Mouse (Mus musculus) liver, embryonic 14.5 days (tissue): ENCODE results near the gene Scamp4. TPM values are rescaled to one million over a fixed set of nuclear protein-coding genes. Genes with fewer than 3 reads are reported as not detected.

Experiments used
- ATAC-seq: fragments of 200-750 bp; cut with Nextera tagmentation; 2 replicates; pipeline ENCODE4 v1.8.0; 2017; ENCODE audit warnings: moderate number of reproducible peaks, mild to moderate bottlenecking, moderate library complexity; ENCODE audit not compliant: insufficient read depth
- DNase-seq, 3 experiments: peaks; one replicate each; pipeline ENCODE4 v3.0.0-alpha.2; 2012 to 2013; ENCODE audit warnings: low read depth in 3 of 3, low spot score in 3 of 3
- H3K27ac ChIP-seq: fragments of 300-500 bp; sonication (generic); 2 replicates; pipeline ENCODE4 v1.5.1; 2014; ENCODE audit warnings: moderate library complexity, mild to moderate bottlenecking, control low read depth, inconsistent platforms
- H3K27me3 ChIP-seq: fragments of 300-500 bp; sonication (generic); 2 replicates; pipeline ENCODE4 v1.6.1; 2014; ENCODE audit warnings: mild to moderate bottlenecking, low read length, moderate library complexity; ENCODE audit not compliant: control insufficient read depth, insufficient read depth
- H3K36me3 ChIP-seq: fragments of 300-500 bp; sonication (generic); replicated peaks from 2 replicates; pipeline ENCODE4 v1.6.1; 2014; ENCODE audit warnings: low read depth; ENCODE audit not compliant: control insufficient read depth, insufficient read depth
- H3K4me1 ChIP-seq, 2 experiments: fragments of 200-500 bp in 1 of 2; fragments of 300-500 bp in 1 of 2; sonication (generic) in 1 of 2; replicated peaks; 2 replicates each; pipeline ENCODE4 v1.6.1; 2012 to 2014; ENCODE audit warnings: antibody characterized with exemption in 1 of 2, inconsistent platforms in 1 of 2, low read length in 1 of 2; ENCODE audit not compliant: control insufficient read depth in 2 of 2, insufficient read depth in 2 of 2
- H3K4me2 ChIP-seq: fragments of 300-500 bp; sonication (generic); 2 replicates; pipeline ENCODE4 v1.6.1; 2014; ENCODE audit warnings: low read depth, mild to moderate bottlenecking, control low read depth, moderate library complexity
- H3K4me3 ChIP-seq, 2 experiments: fragments of 200-500 bp in 1 of 2; fragments of 300-500 bp in 1 of 2; sonication (generic) in 1 of 2; 2 replicates each; pipeline ENCODE4 v1.5.1; 2012 to 2014; ENCODE audit warnings: low read depth in 2 of 2, low read length in 2 of 2, mild to moderate bottlenecking in 2 of 2, control low read depth in 1 of 2, inconsistent platforms in 1 of 2, moderate library complexity in 1 of 2; ENCODE audit not compliant: insufficient read depth in 1 of 2
- H3K9ac ChIP-seq: fragments of 300-500 bp; sonication (generic); replicated peaks from 2 replicates; pipeline ENCODE4 v1.6.1; 2014; ENCODE audit warnings: mild to moderate bottlenecking, control low read depth, moderate library complexity
- H3K9me3 ChIP-seq: fragments of 300-500 bp; sonication (generic); 2 replicates; pipeline ENCODE4 v1.6.1; 2016; ENCODE audit warnings: low read length, mixed read lengths; ENCODE audit not compliant: control insufficient read depth
- CTCF ChIP-seq: IDR thresholded peaks from 2 replicates; pipeline ENCODE4 v1.5.1; 2016; ENCODE audit warnings: antibody characterized with exemption, low read depth, control low read depth
- EP300 ChIP-seq: IDR thresholded peaks from 2 replicates; pipeline ENCODE4 v1.6.1; 2016; ENCODE audit warnings: antibody characterized with exemption, low read depth
- WGBS: fragments of 180-500 bp; shearing (Covaris S2); extraction: QIAGEN DNeasy Blood & Tissue Kit; methylation state at CpG from one replicate; pipeline ENCODE4 v1.1.7; 2014; ENCODE audit not compliant: insufficient replicate concordance; 5-methylcytosine and 5-hydroxymethylcytosine counted together
- polyA plus RNA-seq, 2 experiments: library from polyadenylated mRNA; depleted of rRNA in 1 of 2; stranded (reverse) in 1 of 2; unstranded in 1 of 2; fragments of >200 nt; fragmentation: Nextera tagmentation in 1 of 2; extraction: Ambion mirVana in 1 of 2; gene quantifications; 2 replicates each; pipeline versions ENCODE4 v1.2.1 to v1.2.3; 2012 to 2014

Scamp4 gene
- polyA plus RNA-seq, 2 experiments, result 22.0 to 34.6 TPM

- TF ChIP-seq EP300, result no peak
- peak; percentile 96 for TF ChIP-seq CTCF
- peak overlapping the region; percentile 58 to 69 for H3K4me3 ChIP-seq
- whole genome bisulfite sequencing, result under 1% methylated on average over 29 of the region's 29 CpGs
- peak; percentile 56 for ATAC-seq
- no peaks in the 10 kb centered on the region for H3K27me3 ChIP-seq
- peak overlapping the region; percentile 77 for H3K4me2 ChIP-seq
- no peaks in the 10 kb centered on the region for H3K9me3 ChIP-seq
- H3K36me3 ChIP-seq, result peaks cover 4% of the 10 kb centered on the region; the same call in 1 of the 2 replicates
- peaks cover 35 to 44% of the 10 kb centered on the region in 2 experiments for H3K4me1 ChIP-seq
- DNase-seq, result peak; percentile 73 to 77 (median 77)
- H3K9ac ChIP-seq, result peak overlapping the region; percentile 58
- H3K27ac ChIP-seq, result peak overlapping the region; percentile 89
These were observed 24.4 kb upstream of the Scamp4 start for GRCm38 (mm10) chr10:80578131-80578750.

GRCm38 (mm10) chr10:80578911-80579310, 23.8 kb upstream of the Scamp4 start:
- TF ChIP-seq CTCF (peak; percentile 93), EP300 (no peak)
- Histone ChIP-seq H3K9me3 (no peaks in the 10 kb centered on the region), H3K4me1 (peaks cover 28 to 37% of the 10 kb centered on the region in 2 experiments), H3K36me3 (peaks cover 4% of the 10 kb centered on the region; the same call in 1 of the 2 replicates), H3K27me3 (no peaks in the 10 kb centered on the region), H3K27ac (peak overlapping the region; percentile 89), H3K4me2 (peak overlapping the region; percentile 77), H3K9ac (peak overlapping the region; percentile 58), H3K4me3 (peak overlapping the region; percentile 58 to 69)
- 4% methylated on average over 8 of the region's 8 CpGs for WGBS
- DNase-seq (peak; percentile 84 to 90 (median 85)), ATAC-seq (peak; percentile 40)

- WGBS, result 81% methylated on average over 5 of the region's 5 CpGs
- ATAC-seq (no peak), DNase-seq (no peak)
- H3K27ac ChIP-seq, result no peak overlapping the region
- no peak overlapping the region for H3K4me3 ChIP-seq
- no peaks in the 10 kb centered on the region for H3K27me3 ChIP-seq
- TF ChIP-seq CTCF (no peak), EP300 (no peak)
- H3K4me2 ChIP-seq, result no peak overlapping the region
- H3K9ac ChIP-seq, result no peak overlapping the region
- H3K9me3 ChIP-seq, result no peaks in the 10 kb centered on the region
- peaks cover 2% of the 10 kb centered on the region for H3K36me3 ChIP-seq
- peaks cover 8 to 23% of the 10 kb centered on the region in 2 experiments for H3K4me1 ChIP-seq
These were observed 19.6 kb upstream of the Scamp4 start for GRCm38 (mm10) chr10:80583047-80583446.

DNA sequence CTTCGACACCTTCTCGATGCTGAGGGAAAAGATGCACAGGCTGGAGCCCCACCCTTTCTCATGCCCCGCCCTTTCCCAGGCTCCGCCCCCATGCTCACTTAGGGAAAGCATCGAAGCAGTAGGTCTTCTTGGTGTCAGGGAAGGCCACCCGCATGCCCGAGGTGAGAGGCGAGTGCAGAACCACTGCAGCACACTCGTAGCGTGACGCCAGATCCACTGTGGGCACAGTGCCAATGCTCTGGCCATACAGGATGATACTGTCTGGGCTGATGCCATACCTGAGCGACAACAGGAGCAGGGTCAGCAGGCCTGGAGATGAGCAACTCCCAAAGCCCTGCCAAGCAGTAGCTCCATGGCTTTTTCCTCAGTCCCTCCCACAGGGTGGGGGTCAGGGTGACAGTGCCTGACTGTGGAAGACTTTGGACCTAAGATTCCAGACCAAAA, 18.6 kb upstream of the Scamp4 start:
- H3K27me3 ChIP-seq, result no peaks in the 10 kb centered on the region
- peaks cover 2% of the 10 kb centered on the region for H3K36me3 ChIP-seq
- TF ChIP-seq EP300, result no peak
- ATAC-seq, result no peak
- H3K4me3 ChIP-seq, result no peak overlapping the region
- WGBS, result 55% methylated on average over 12 of the region's 12 CpGs
- H3K9ac ChIP-seq, result no peak overlapping the region
- peaks cover 10 to 24% of the 10 kb centered on the region in 2 experiments for H3K4me1 ChIP-seq
- no peak overlapping the region for H3K27ac ChIP-seq
- no peak for DNase-seq
- H3K9me3 ChIP-seq, result no peaks in the 10 kb centered on the region
- no peak overlapping the region for H3K4me2 ChIP-seq

DNA sequence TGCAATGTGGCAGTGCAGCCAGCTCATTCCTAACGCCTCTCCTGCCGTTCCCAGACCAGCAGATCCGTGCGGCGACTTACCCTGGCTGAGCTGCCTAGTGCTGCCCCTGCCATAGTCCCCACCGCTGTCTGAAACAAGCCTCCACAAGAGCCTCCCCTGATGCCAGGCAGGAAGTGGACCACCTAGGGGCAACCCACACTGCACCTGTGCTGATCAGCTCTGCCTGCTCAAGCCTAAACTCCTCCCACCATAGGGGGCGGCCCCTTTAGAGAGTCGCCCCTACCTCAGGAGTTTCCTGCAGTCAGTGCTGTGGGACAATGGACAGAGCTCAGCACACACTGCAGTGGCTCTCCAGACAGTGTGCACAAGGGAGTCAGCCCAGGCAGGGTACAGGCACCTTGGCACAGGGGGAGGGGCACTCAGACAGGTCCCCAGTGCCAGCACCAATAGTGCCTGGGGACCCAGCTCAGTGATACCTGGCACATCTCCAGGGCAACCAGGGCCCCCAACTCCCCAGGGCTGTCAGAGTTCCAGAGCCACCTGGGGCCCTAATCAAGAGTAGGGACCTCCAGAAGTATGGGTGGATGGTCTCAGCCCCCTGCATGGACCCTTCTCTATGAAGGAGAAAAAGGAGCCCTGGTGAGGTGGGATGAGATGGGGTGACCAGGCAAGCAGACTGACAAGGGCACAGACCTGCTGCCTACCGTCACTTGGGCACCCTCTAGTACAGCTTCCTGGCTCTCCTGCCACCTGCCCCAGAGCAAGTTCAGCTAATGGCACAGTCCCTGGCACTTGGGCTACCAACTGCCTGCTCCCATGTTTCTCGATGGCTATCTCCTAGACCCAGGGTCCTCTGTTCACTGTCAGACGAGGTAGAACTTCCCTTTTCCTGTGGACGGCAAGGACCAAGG, 17.8 kb upstream of the Scamp4 start:
- no peak for ATAC-seq

More for the DNA sequence above, 17.8 kb upstream of the Scamp4 start:
- no peaks in the 10 kb centered on the region for H3K27me3 ChIP-seq
- H3K4me1 ChIP-seq, result peaks cover 9 to 19% of the 10 kb centered on the region in 2 experiments; a peak in 3 of 4 replicates
- no peak overlapping the region for H3K4me2 ChIP-seq
- WGBS, result 70% methylated on average over 12 of the region's 12 CpGs
- no peaks in the 10 kb centered on the region for H3K9me3 ChIP-seq
- peaks cover 2% of the 10 kb centered on the region for H3K36me3 ChIP-seq
- no peak overlapping the region for H3K27ac ChIP-seq
- no peak for DNase-seq
- no peak for TF ChIP-seq CTCF
- no peak for TF ChIP-seq EP300
- no peak overlapping the region for H3K9ac ChIP-seq
- no peak overlapping the region for H3K4me3 ChIP-seq
